Mouse (Mus musculus) heart, adult 2 months (tissue): ENCODE data around the gene Zfp386. TPM values are rescaled to one million over a fixed set of nuclear protein-coding genes. Genes with fewer than 3 reads are reported as not detected.

Experiments
- DNase-seq, 2 experiments: peaks; one replicate each; pipeline ENCODE4 v3.0.0; 2021
- H3K27ac ChIP-seq: fragments of 200-600 bp; 2 replicates; pipeline ENCODE4 v1.8.1; 2022
- H3K27me3 ChIP-seq: fragments of 200-500 bp; 2 replicates; pipeline ENCODE4 v1.6.1; 2012; ENCODE audit warnings: mild to moderate bottlenecking, low read length, inconsistent platforms, mixed read lengths; ENCODE audit not compliant: control insufficient read depth, insufficient read depth
- H3K36me3 ChIP-seq: fragments of 200-500 bp; 2 replicates; pipeline ENCODE4 v1.6.1; 2012; ENCODE audit warnings: low read length, inconsistent platforms; ENCODE audit not compliant: control insufficient read depth, insufficient read depth
- H3K4me1 ChIP-seq: fragments of 200-500 bp; 2 replicates; pipeline ENCODE4 v1.6.1; 2011; ENCODE audit warnings: low read length; ENCODE audit not compliant: control insufficient read depth, insufficient read depth
- H3K4me3 ChIP-seq: fragments of 200-600 bp; 2 replicates; pipeline ENCODE4 v1.8.1; 2022
- H3K79me2 ChIP-seq: fragments of 200-500 bp; replicated peaks from 2 replicates; pipeline ENCODE4 v1.6.1; 2012; ENCODE audit warnings: mild to moderate bottlenecking, inconsistent platforms, low read length, moderate library complexity, mixed read lengths; ENCODE audit not compliant: control insufficient read depth, insufficient read depth
- H3K9ac ChIP-seq: fragments of 200-500 bp; 2 replicates; pipeline ENCODE4 v1.6.1; 2012; ENCODE audit warnings: low read depth, mild to moderate bottlenecking, control low read depth, inconsistent platforms, low read length, mixed read lengths
- CTCF ChIP-seq: fragments of 200-600 bp; IDR thresholded peaks from 2 replicates; pipeline ENCODE4 v1.8.1; 2022; ENCODE audit warnings: antibody characterized with exemption, mild to moderate bottlenecking, moderate library complexity
- EP300 ChIP-seq: fragments of 200-500 bp; IDR thresholded peaks from 2 replicates; pipeline ENCODE4 v1.6.1; 2011; ENCODE audit warnings: low read depth, low read length, control low read depth; ENCODE audit not compliant: insufficient read depth
- POLR2A ChIP-seq: fragments of 200-500 bp; IDR thresholded peaks from 2 replicates; pipeline ENCODE4 v1.6.1; 2011; ENCODE audit warnings: mild to moderate bottlenecking, low read depth, low read length, control low read depth; ENCODE audit not compliant: insufficient read depth
- WGBS: fragments of 180-500 bp; shearing (Covaris S2); methylation state at CpG from one replicate; pipeline ENCODE4 v1.1.7; 2018; 5-methylcytosine and 5-hydroxymethylcytosine counted together
- intact Hi-C: fragments of 180-260 bp; cut with DNase I; formaldehyde crosslinking; loops from one replicate; pipeline ENCODE4 v1.15.1; 2025
- polyA plus RNA-seq: library from polyadenylated mRNA; depleted of rRNA; stranded (reverse); fragments of >200 nt; gene quantifications from 2 replicates; pipeline ENCODE4 v1.2.3, GENCODE M21; 2012
- total RNA-seq, 2 experiments: library from RNA; stranded (reverse); gene quantifications; 2 replicates each; pipeline ENCODE4 v1.2.3; 2021

Gene Zfp386
- total and polyA plus RNA-seq, 3 experiments, result 10.7 to 25.5 (median 24.3) TPM

GRCm38 (mm10) chr12:116083125-116083524, 35.6 kb downstream of the Zfp386 start:
- no peaks in the 10 kb centered on the region for H3K79me2 ChIP-seq
- 82% methylated on average over 6 of the region's 6 CpGs for WGBS
- H3K4me3 ChIP-seq, result no peak overlapping the region
- H3K27ac ChIP-seq, result no peak overlapping the region
- no peaks in the 10 kb centered on the region for H3K4me1 ChIP-seq
- H3K27me3 ChIP-seq, result no peaks in the 10 kb centered on the region; the same call in 1 of the 2 replicates
- no peaks in the 10 kb centered on the region for H3K36me3 ChIP-seq
- intact Hi-C loops, result no loop called here
- no peak overlapping the region for H3K9ac ChIP-seq
- DNase-seq, result no peak
- TF ChIP-seq CTCF (no peak), POLR2A (no peak), EP300 (no peak)

GRCm38 (mm10) chr12:116084294-116084693, 36.8 kb downstream of the Zfp386 start:
- H3K27ac ChIP-seq, result no peak overlapping the region
- no peak for DNase-seq
- no peak overlapping the region for H3K4me3 ChIP-seq
- intact Hi-C loops, result no loop called here
- WGBS, result 51% methylated on average over 2 of the region's 2 CpGs
- no peaks in the 10 kb centered on the region for H3K36me3 ChIP-seq
- no peaks in the 10 kb centered on the region; the same call in 1 of the 2 replicates for H3K27me3 ChIP-seq
- TF ChIP-seq POLR2A (no peak), CTCF (no peak), EP300 (no peak)
- H3K9ac ChIP-seq, result no peak overlapping the region
- no peaks in the 10 kb centered on the region for H3K79me2 ChIP-seq
- no peaks in the 10 kb centered on the region for H3K4me1 ChIP-seq

- Histone ChIP-seq H3K27me3 (no peaks in the 10 kb centered on the region), H3K4me3 (no peak overlapping the region), H3K9ac (no peak overlapping the region), H3K36me3 (no peaks in the 10 kb centered on the region), H3K79me2 (no peaks in the 10 kb centered on the region), H3K27ac (no peak overlapping the region), H3K4me1 (no peaks in the 10 kb centered on the region)
- WGBS, result 79% methylated on average over 5 of the region's 5 CpGs
- DNase-seq, result no peak
- intact Hi-C loops, result no loop called here
- TF ChIP-seq EP300, result no peak
- TF ChIP-seq POLR2A, result no peak
- no peak for TF ChIP-seq CTCF
Measured at GRCm38 (mm10) chr12:116086951-116087600, 39.6 kb downstream of the Zfp386 start.

- 83% methylated on average over 3 of the region's 3 CpGs for WGBS
- no peaks in the 10 kb centered on the region for H3K4me1 ChIP-seq
- DNase-seq, result no peak
- H3K4me3 ChIP-seq, result no peak overlapping the region
- H3K27me3 ChIP-seq, result no peaks in the 10 kb centered on the region
- H3K79me2 ChIP-seq, result no peaks in the 10 kb centered on the region
- H3K36me3 ChIP-seq, result no peaks in the 10 kb centered on the region
- no peak overlapping the region for H3K27ac ChIP-seq
- no peak overlapping the region for H3K9ac ChIP-seq
- no peak for TF ChIP-seq CTCF
- no peak for TF ChIP-seq EP300
- TF ChIP-seq POLR2A, result no peak
- intact Hi-C loops, result no loop called here
Measured at GRCm38 (mm10) chr12:116089836-116090235, 42.3 kb downstream of the Zfp386 start.

GRCm38 (mm10) chr12:116094765-116095555, 47.4 kb downstream of the Zfp386 start:
- intact Hi-C loops, result no loop called here
- Histone ChIP-seq H3K9ac (no peak overlapping the region), H3K79me2 (no peaks in the 10 kb centered on the region), H3K4me1 (no peaks in the 10 kb centered on the region), H3K36me3 (no peaks in the 10 kb centered on the region), H3K27me3 (no peaks in the 10 kb centered on the region), H3K27ac (no peak overlapping the region), H3K4me3 (no peak overlapping the region)
- DNase-seq, result no peak
- no peak for TF ChIP-seq EP300
- no peak for TF ChIP-seq CTCF
- TF ChIP-seq POLR2A, result no peak
- 72% methylated on average over 14 of the region's 14 CpGs for WGBS

- intact Hi-C loops, result no loop called here
- TF ChIP-seq CTCF (no peak), POLR2A (no peak), EP300 (no peak)
- no peak overlapping the region for H3K4me3 ChIP-seq
- H3K27ac ChIP-seq, result no peak overlapping the region
- H3K27me3 ChIP-seq, result no peaks in the 10 kb centered on the region
- H3K36me3 ChIP-seq, result no peaks in the 10 kb centered on the region
- WGBS, result 50% methylated on average over 3 of the region's 3 CpGs
- DNase-seq, result no peak
- H3K9ac ChIP-seq, result no peak overlapping the region
- H3K4me1 ChIP-seq, result no peaks in the 10 kb centered on the region
- no peaks in the 10 kb centered on the region for H3K79me2 ChIP-seq
Measured at GRCm38 (mm10) chr12:116096361-116096904, 48.9 kb downstream of the Zfp386 start.
